Mouse (Mus musculus): Measurements from ENCODE around the gene Lce3a. TPM values are rescaled to one million over a fixed set of nuclear protein-coding genes. Genes with fewer than 3 reads are reported as not detected.

Lce3a gene
- not detected for polyA plus RNA-seq (2017; shearing (Covaris generic))

DNA sequence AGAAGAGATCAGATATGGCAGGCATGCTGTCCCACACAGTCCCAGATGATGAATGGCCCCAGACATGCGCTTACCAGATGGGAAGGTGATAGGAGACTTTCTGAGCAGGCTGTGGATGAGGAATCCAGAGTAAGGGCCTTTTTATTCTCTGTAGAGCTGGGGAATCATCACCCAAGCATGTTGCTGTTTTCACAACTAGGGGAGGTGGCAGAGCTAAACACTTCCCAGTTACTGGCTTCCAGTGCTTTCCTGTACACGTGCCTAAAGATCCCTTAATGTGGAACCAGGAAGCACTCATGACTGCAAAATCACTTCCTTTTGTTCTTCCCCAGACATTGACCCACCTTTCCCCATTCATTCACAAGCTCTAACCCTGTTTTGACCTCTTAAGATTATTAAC, at the start of gene Lce3a:
Lce3a (minus strand) TSS at position 101 of the 400 bp plus-strand sequence.
- no peak for ATAC-seq

DNA sequence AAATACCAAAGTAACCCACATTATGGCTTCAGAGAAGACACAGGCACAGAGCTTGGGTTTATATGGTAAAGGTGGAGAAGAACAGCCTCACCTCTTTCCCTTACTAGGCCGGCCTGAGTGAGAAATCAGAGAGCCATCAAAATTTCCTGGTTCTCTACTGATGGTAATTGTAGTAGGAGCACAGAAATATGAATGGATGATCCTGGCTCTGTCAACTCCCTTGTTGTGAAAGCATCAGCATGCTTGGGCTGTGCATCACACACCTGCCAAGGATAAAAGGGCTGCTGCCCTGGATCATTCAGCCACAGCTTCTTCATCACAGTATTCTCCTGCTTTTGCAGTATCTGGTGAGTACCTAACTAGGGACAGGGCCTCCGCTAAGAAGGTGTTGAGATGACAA, 40.7 kb upstream of the Lce3a start, which contains the start of gene Lce3e:
Lce3e (plus strand) TSS at position 301 of the 400 bp plus-strand sequence.
- no peak for ATAC-seq

- no peak for ATAC-seq
Observed at GRCm38 (mm10) chr3:92957090-92957489, 31.1 kb upstream of the Lce3a start, which contains the start of gene Lce3d. TSS of gene Lce3d (plus strand) at chr3:92957390.

GRCm38 (mm10) chr3:92944186-92944585, 18.2 kb upstream of the Lce3a start, which contains the start of gene Lce3c:
TSS of gene Lce3c (plus strand) at chr3:92944486.
- ATAC-seq: no peak

DNA sequence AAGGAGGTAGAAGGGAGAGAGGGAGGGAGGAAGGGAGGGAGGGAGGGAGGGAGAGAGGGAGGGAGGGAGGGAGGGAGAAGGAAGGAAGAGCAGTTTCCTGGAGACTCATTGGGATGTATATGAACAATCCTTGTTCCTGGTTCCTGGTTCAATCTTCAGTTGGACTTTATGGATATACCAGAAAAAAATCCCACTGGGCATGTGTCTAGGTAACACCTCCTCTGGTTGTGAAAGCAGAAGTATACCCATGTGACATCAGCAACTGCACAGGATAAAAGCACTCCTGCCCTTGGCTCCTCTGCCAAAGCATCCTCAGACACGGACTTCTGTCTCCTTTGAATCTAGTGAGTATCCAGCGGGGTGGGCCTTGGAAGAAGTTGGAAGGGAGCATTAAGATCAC, 6.6 kb upstream of the Lce3a start, which contains the start of gene Lce3b:
Lce3b (plus strand) TSS at position 301 of the 400 bp plus-strand sequence.
- no peak for ATAC-seq

GRCm38 (mm10) chr3:92920364-92920763, 5.7 kb downstream of the Lce3a start:
- no peak for ATAC-seq

- no peak for ATAC-seq
Observed at GRCm38 (mm10) chr3:92907571-92907970, 18.5 kb downstream of the Lce3a start.

DNA sequence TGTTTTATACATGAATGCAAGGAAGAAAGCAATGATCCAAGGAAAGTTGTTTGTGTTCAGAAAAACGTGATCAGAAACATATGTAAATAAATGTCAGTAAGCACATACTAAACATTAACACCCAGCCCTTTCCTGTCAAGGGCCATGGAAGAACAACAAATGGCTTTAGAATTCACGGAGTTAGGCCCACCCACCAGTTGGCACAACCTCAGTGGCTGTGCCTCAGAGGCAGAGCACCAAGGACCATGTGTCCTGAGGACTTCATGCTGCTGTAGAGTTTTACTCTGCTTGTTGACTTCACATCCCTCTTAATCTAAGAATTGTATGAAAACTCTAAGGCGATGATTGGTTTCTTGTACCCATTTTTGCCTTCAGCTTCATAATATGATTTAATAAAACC, 20.8 kb downstream of the Lce3a start:
- ATAC-seq: no peak

DNA sequence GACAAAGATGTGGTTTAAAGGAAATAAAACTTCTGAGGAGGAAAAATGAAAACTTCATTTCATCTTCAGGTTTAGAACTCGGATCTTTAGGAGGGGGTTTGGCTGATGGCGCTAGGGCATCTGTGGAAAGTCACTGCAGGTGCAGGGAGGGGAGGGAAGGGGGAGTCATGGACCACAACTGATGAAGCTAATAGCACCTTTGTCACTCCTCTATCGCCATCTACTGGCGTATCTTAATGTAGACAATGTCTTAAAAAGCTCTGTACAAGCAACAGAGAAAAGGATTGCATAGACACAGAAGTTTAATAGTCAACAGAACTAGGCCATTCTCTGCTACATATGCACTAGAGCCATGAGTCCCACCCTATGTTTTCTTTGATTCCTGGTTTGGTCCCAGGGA, 22.4 kb downstream of the Lce3a start:
- no peak for ATAC-seq

- no peak for ATAC-seq
Observed at GRCm38 (mm10) chr3:92902992-92903391, 23.0 kb downstream of the Lce3a start.

- ATAC-seq: no peak
Observed at GRCm38 (mm10) chr3:92894489-92894888, 31.5 kb downstream of the Lce3a start.

- no peak for ATAC-seq
Observed at GRCm38 (mm10) chr3:92894063-92894462, 32.0 kb downstream of the Lce3a start.

Other genes starting within 250 kb of the Lce3a start
- not detected for gene Lce1c, start 247.0 kb downstream of the Lce3a start, polyA plus RNA-seq (2017; shearing (Covaris generic))
- gene Lce1d, start 239.0 kb downstream of the Lce3a start, polyA plus RNA-seq (2017; shearing (Covaris generic)): not detected
- not detected for gene Lce1e, start 217.2 kb downstream of the Lce3a start, polyA plus RNA-seq (2017; shearing (Covaris generic))
- not detected for gene Lce1f, start 205.9 kb downstream of the Lce3a start, polyA plus RNA-seq (2017; shearing (Covaris generic))
- not detected for gene Gm38119, start 187.1 kb downstream of the Lce3a start, polyA plus RNA-seq (2017; shearing (Covaris generic))
- not detected for gene Lce1g, start 173.9 kb downstream of the Lce3a start, polyA plus RNA-seq (2017; shearing (Covaris generic))
- not detected for gene Lce1h, start 161.2 kb downstream of the Lce3a start, polyA plus RNA-seq (2017; shearing (Covaris generic))
- gene Lce1i, start 147.3 kb downstream of the Lce3a start, polyA plus RNA-seq (2017; shearing (Covaris generic)): not detected
- gene Lce1j, start 135.7 kb downstream of the Lce3a start, polyA plus RNA-seq (2017; shearing (Covaris generic)): not detected
- gene Lce1k, start 118.3 kb downstream of the Lce3a start, polyA plus RNA-seq (2017; shearing (Covaris generic)): not detected
- not detected for gene Kprp, start 99.0 kb downstream of the Lce3a start, polyA plus RNA-seq (2017; shearing (Covaris generic))
- gene Lce1l, start 74.9 kb downstream of the Lce3a start, polyA plus RNA-seq (2017; shearing (Covaris generic)): not detected
- not detected for gene 2310050C09Rik, start 56.0 kb downstream of the Lce3a start, polyA plus RNA-seq (2017; shearing (Covaris generic))
- gene Lce3b, start 6.7 kb upstream of the Lce3a start, polyA plus RNA-seq (2017; shearing (Covaris generic)): not detected
- not detected for gene Lce3c, start 18.3 kb upstream of the Lce3a start, polyA plus RNA-seq (2017; shearing (Covaris generic))
- not detected for gene Lce3d, start 31.2 kb upstream of the Lce3a start, polyA plus RNA-seq (2017; shearing (Covaris generic))
- gene Lce3e, start 40.8 kb upstream of the Lce3a start, polyA plus RNA-seq (2017; shearing (Covaris generic)): not detected
- gene Lce3f, start 66.0 kb upstream of the Lce3a start, polyA plus RNA-seq (2017; shearing (Covaris generic)): not detected
- gene Crct1, start 89.5 kb upstream of the Lce3a start, polyA plus RNA-seq (2017; shearing (Covaris generic)): not detected
- not detected for gene Lce1m, start 92.8 kb upstream of the Lce3a start, polyA plus RNA-seq (2017; shearing (Covaris generic))
- under 1 TPM in 1 of 2 experiments, not detected in 1; 0.19 TPM for gene Gm4858, start 142.6 kb upstream of the Lce3a start, polyA plus RNA-seq (2017; shearing (Covaris generic))
- not detected for gene Crnn, start 218.6 kb upstream of the Lce3a start, polyA plus RNA-seq (2017; shearing (Covaris generic))